Mouse (Mus musculus): ENCODE results near the gene Olfr293. TPM values are rescaled to one million over a fixed set of nuclear protein-coding genes. Genes with fewer than 3 reads are reported as not detected.

Gene Olfr293
- not detected for total RNA-seq (2021)
- long read RNA-seq, experiment 1: 0 reads
- long read RNA-seq, experiment 2: 0 reads

DNA sequence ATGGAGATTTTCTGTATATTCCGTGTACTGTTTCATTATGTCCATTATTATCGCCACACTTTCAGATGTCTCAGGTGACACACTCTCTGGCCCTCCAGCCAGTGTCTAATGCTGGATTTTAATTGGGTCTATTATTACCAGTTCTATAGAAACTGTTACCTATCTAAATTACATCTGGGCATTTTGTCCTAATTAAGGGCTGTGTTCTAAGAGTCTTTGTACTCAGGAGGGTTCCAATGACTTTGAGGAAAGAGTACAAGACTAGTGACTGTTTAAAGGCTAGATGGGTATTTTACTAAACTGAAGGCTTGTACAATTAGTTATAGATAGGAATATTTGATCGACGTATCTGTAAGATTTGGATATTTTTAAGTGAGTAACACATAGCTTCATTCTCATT, at the start of gene Olfr293:
Gene Olfr293, plus strand, starts transcription at position 301 of the 400 bp plus-strand sequence.
- intact Hi-C loops (cut with DNase I): no loop called here
- DNase-seq (ENCODE audit: low spot score in 2 of 2): no peak

DNA sequence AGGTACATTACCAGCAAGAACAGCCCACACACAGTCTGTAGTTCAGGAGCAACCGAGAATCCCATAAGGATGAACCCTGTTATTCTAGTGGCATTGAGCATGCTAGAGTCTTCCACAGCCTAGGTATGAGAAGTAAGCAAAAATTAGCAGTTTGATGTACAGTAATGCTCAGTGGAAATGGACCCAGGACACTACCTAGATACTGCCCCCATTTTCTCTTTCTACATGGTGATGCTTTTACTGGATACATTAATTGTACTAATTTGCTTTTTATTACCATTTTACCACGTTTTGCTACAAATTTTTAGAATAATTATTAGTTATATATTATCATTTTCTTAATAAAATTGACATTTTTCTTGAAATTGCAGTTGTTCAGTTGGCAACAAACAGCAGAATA, 32.3 kb upstream of the Olfr293 start, which contains the start of gene Olfr294:
Gene Olfr294, minus strand, starts transcription at position 101 of the 400 bp plus-strand sequence.
- intact Hi-C loops (cut with DNase I): no loop called here

DNA sequence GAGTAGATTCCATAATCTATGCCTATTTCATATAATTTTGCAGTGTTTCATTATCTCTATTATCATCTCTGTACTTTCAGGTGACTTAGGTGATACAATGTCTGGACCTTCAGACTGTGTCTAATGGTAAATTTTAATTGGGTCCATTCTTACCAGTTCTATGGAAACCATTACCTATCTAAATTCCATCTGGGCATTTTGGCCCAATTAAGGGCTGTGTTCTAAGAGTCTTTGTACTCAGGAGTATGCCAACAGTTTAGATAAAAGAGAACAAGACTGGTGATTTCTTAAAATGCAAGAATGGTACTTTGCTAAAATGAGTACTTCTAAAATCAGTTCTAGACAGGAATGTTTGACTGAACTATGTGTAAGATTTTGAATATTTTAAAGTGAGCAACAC, 39.2 kb downstream of the Olfr293 start, which contains the start of gene Olfr292:
Gene Olfr292, plus strand, starts transcription at position 301 of the 400 bp plus-strand sequence.
- no peak for DNase-seq (ENCODE audit: low spot score in 2 of 2)
- intact Hi-C loops (cut with DNase I): no loop called here

More for the DNA sequence above, 32.3 kb upstream of the Olfr293 start, which contains the start of gene Olfr294:
- DNase-seq (ENCODE audit: low spot score in 2 of 2): no peak

Other genes starting within 250 kb of the Olfr293 start
- not detected for gene Olfr301, start 245.2 kb upstream of the Olfr293 start, total RNA-seq (2021)
- not detected for gene Olfr299, start 189.1 kb upstream of the Olfr293 start, total RNA-seq (2021)
- not detected for gene Olfr298, start 156.6 kb upstream of the Olfr293 start, total RNA-seq (2021)
- not detected for gene Olfr297, start 129.1 kb upstream of the Olfr293 start, total RNA-seq (2021)
- gene Olfr295, start 65.2 kb upstream of the Olfr293 start, total RNA-seq (2021): not detected
- gene Olfr294, start 32.4 kb upstream of the Olfr293 start, total RNA-seq (2021): not detected
- gene Olfr292, start 39.3 kb downstream of the Olfr293 start, total RNA-seq (2021): not detected
- 1 to 10 TPM; 4.7 to 5.1 TPM for gene Folh1, start 126.9 kb downstream of the Olfr293 start, total RNA-seq (2021)
- not detected for gene Vmn2r77, start 146.0 kb downstream of the Olfr293 start, total RNA-seq (2021)